Mouse (Mus musculus): ENCODE measurements around the gene Dnlz. TPM values are rescaled to one million over a fixed set of nuclear protein-coding genes. Genes with fewer than 3 reads are reported as not detected.
A peak's percentile ranks its signal among the peaks of the same experiment; 100 is the strongest.

Gene Dnlz
- polyA plus RNA-seq, 1 experiment from 2014 or later: 23.1 TPM

- H3K4me2 ChIP-seq (ENCODE audit: low read depth, low read length): no peak overlapping the region
- ATAC-seq (replicated peaks; ENCODE audit: extremely low read depth, insufficient read depth, low FRiP score): no peak
- 58% methylated on average over 7 of the region's 7 CpGs for WGBS
- H3K4me1 ChIP-seq (ENCODE audit: control insufficient read depth, insufficient read depth, low read length): peaks cover 37% of the 10 kb centered on the region
- no peaks in the 10 kb centered on the region for H3K27me3 ChIP-seq (ENCODE audit: control insufficient read depth, insufficient read depth, low read length)
- H3K4me3 ChIP-seq (ENCODE audit: low read length): no peak overlapping the region
- no peaks in the 10 kb centered on the region for H3K36me3 ChIP-seq (ENCODE audit: control insufficient read depth, insufficient read depth)
- H3K27ac ChIP-seq (ENCODE audit: low read length): no peak overlapping the region
- peak overlapping the region; percentile 10; the same call in 1 of the 2 replicates for H3K9ac ChIP-seq (ENCODE audit: low read length)
- no peaks in the 10 kb centered on the region for H3K9me3 ChIP-seq (replicated peaks; ENCODE audit: control insufficient read depth, low read length)
Measured at GRCm38 (mm10) chr2:26299336-26299735, 52.6 kb downstream of the Dnlz start.

- Histone ChIP-seq H3K4me2 (ENCODE audit: low read depth, low read length) (no peak overlapping the region; the same call in 1 of the 2 replicates), H3K9me3 (replicated peaks; ENCODE audit: control insufficient read depth, low read length) (no peaks in the 10 kb centered on the region), H3K36me3 (ENCODE audit: control insufficient read depth, insufficient read depth) (no peaks in the 10 kb centered on the region), H3K4me3 (ENCODE audit: low read length) (no peak overlapping the region), H3K27ac (ENCODE audit: low read length) (no peak overlapping the region), H3K27me3 (ENCODE audit: control insufficient read depth, insufficient read depth, low read length) (no peaks in the 10 kb centered on the region), H3K4me1 (ENCODE audit: control insufficient read depth, insufficient read depth, low read length) (peaks cover 37% of the 10 kb centered on the region), H3K9ac (ENCODE audit: low read length) (no peak overlapping the region)
- 38% methylated on average over 4 of the region's 4 CpGs for WGBS
- ATAC-seq (replicated peaks; ENCODE audit: extremely low read depth, insufficient read depth, low FRiP score): no peak
Measured at GRCm38 (mm10) chr2:26298856-26299230, 53.1 kb downstream of the Dnlz start.

- 0 out of 2 replicates have a peak overlapping the region, but pooled peaks have one; percentile 13 for H3K9ac ChIP-seq (ENCODE audit: low read length)
- no peak overlapping the region for H3K27ac ChIP-seq (ENCODE audit: low read length)
- H3K4me1 ChIP-seq (ENCODE audit: control insufficient read depth, insufficient read depth, low read length): peaks cover 37% of the 10 kb centered on the region
- H3K9me3 ChIP-seq (replicated peaks; ENCODE audit: control insufficient read depth, low read length): no peaks in the 10 kb centered on the region
- H3K4me2 ChIP-seq (ENCODE audit: low read depth, low read length): peak overlapping the region; percentile 59
- H3K4me3 ChIP-seq (ENCODE audit: low read length): peak overlapping the region; percentile 37
- peak; percentile 67 for ATAC-seq (replicated peaks; ENCODE audit: extremely low read depth, insufficient read depth, low FRiP score)
- H3K36me3 ChIP-seq (ENCODE audit: control insufficient read depth, insufficient read depth): no peaks in the 10 kb centered on the region
- 2% methylated on average over 10 of the region's 10 CpGs for WGBS
- H3K27me3 ChIP-seq (ENCODE audit: control insufficient read depth, insufficient read depth, low read length): no peaks in the 10 kb centered on the region
Measured at GRCm38 (mm10) chr2:26298208-26298855, 53.6 kb downstream of the Dnlz start.

Other genes starting within 250 kb of the Dnlz start
- 6.9 and 8.0 TPM in 2 replicates for gene Nacc2, start 228.9 kb downstream of the Dnlz start, polyA plus RNA-seq (2015; fragmentation: Nextera tagmentation; extraction: Ambion mirVana)
- gene Lhx3, start 143.8 kb downstream of the Dnlz start, polyA plus RNA-seq (2015; fragmentation: Nextera tagmentation; extraction: Ambion mirVana): not detected in 2 replicates
- 11.8 and 13.0 TPM in 2 replicates for gene Qsox2, start 114.6 kb downstream of the Dnlz start, polyA plus RNA-seq (2015; fragmentation: Nextera tagmentation; extraction: Ambion mirVana)
- 0.10 and 0.13 TPM in 2 replicates for gene Ccdc187, start 57.6 kb downstream of the Dnlz start, polyA plus RNA-seq (2015; fragmentation: Nextera tagmentation; extraction: Ambion mirVana)
- gene Gpsm1, start 36.6 kb downstream of the Dnlz start, polyA plus RNA-seq (2015; fragmentation: Nextera tagmentation; extraction: Ambion mirVana): 102 and 104 TPM in 2 replicates
- 1.0 and 1.2 TPM in 2 replicates for gene Card9, start 8.8 kb upstream of the Dnlz start, polyA plus RNA-seq (2015; fragmentation: Nextera tagmentation; extraction: Ambion mirVana)
- 14.8 and 18.5 TPM in 2 replicates for gene Snapc4, start 28.5 kb upstream of the Dnlz start, polyA plus RNA-seq (2015; fragmentation: Nextera tagmentation; extraction: Ambion mirVana)
- gene Entr1, start 37.2 kb upstream of the Dnlz start, polyA plus RNA-seq (2015; fragmentation: Nextera tagmentation; extraction: Ambion mirVana): 81.4 and 86.0 TPM in 2 replicates
- 118 and 119 TPM in 2 replicates for gene Pmpca, start 37.2 kb upstream of the Dnlz start, polyA plus RNA-seq (2015; fragmentation: Nextera tagmentation; extraction: Ambion mirVana)
- gene Inpp5e, start 57.1 kb upstream of the Dnlz start, polyA plus RNA-seq (2015; fragmentation: Nextera tagmentation; extraction: Ambion mirVana): 15.0 and 15.3 TPM in 2 replicates
- 14.5 and 14.8 TPM in 2 replicates for gene Sec16a, start 93.1 kb upstream of the Dnlz start, polyA plus RNA-seq (2015; fragmentation: Nextera tagmentation; extraction: Ambion mirVana)
- gene Notch1, start 164.6 kb upstream of the Dnlz start, polyA plus RNA-seq (2015; fragmentation: Nextera tagmentation; extraction: Ambion mirVana): 17.9 and 21.8 TPM in 2 replicates
- gene Egfl7, start 227.9 kb upstream of the Dnlz start, polyA plus RNA-seq (2015; fragmentation: Nextera tagmentation; extraction: Ambion mirVana): 188 and 216 TPM in 2 replicates
- gene Gm20532, start 234.5 kb upstream of the Dnlz start, polyA plus RNA-seq (2015; fragmentation: Nextera tagmentation; extraction: Ambion mirVana): not detected in 2 replicates

All from heart, embryonic 16.5 days (tissue).